Mouse (Mus musculus) myocyte (in vitro differentiated cells): ENCODE data around the gene Rps19bp1. TPM values are rescaled to one million over a fixed set of nuclear protein-coding genes. Genes with fewer than 3 reads are reported as not detected.

Experiments
- H3K27me3 ChIP-seq: one replicate; pipeline ENCODE4 v1.6.1; 2011; ENCODE audit not compliant: control insufficient read depth, insufficient read depth, insufficient read length
- H3K36me3 ChIP-seq: one replicate; pipeline ENCODE4 v1.6.1; 2011; ENCODE audit not compliant: control insufficient read depth, insufficient read depth
- H3K4me2 ChIP-seq: one replicate; pipeline ENCODE4 v1.6.1; 2011; ENCODE audit warnings: low read depth, control low read depth
- H3K4me3 ChIP-seq: one replicate; pipeline ENCODE4 v1.5.1; 2011; ENCODE audit warnings: mild to moderate bottlenecking, control low read depth, moderate library complexity
- H3K79me2 ChIP-seq: one replicate; pipeline ENCODE4 v1.6.1; 2011; ENCODE audit not compliant: control insufficient read depth, insufficient read depth
- H3ac ChIP-seq: one replicate; pipeline ENCODE4 v1.6.1; 2011; ENCODE audit not compliant: control insufficient read depth, insufficient read length
- CEBPB ChIP-seq: IDR thresholded peaks from 2 replicates; pipeline ENCODE4 v1.6.1; 2011; ENCODE audit warnings: mild to moderate bottlenecking, moderate library complexity; ENCODE audit not compliant: poor library complexity, insufficient read depth, severe bottlenecking
- E2F4 ChIP-seq: IDR thresholded peaks from one replicate; pipeline ENCODE4 v1.6.1; 2011; ENCODE audit warnings: mild to moderate bottlenecking, control low read depth, moderate library complexity; ENCODE audit not compliant: insufficient read depth
- MAX ChIP-seq: IDR thresholded peaks from one replicate; pipeline ENCODE4 v1.6.1; 2011; ENCODE audit warnings: low read depth, mild to moderate bottlenecking, control low read depth
- MYOD1 ChIP-seq, 3 experiments: IDR thresholded peaks; one replicate each; pipeline ENCODE4 v1.6.1; 2011; ENCODE audit warnings: control low read depth in 2 of 3, low read depth in 2 of 3, mild to moderate bottlenecking in 2 of 3, moderate library complexity in 1 of 3; ENCODE audit not compliant: insufficient read length in 2 of 3, control insufficient read depth in 1 of 3
- MYOG ChIP-seq, 3 experiments: IDR thresholded peaks; one replicate each; pipeline ENCODE4 v1.6.1; 2011; ENCODE audit warnings: control low read depth in 2 of 3, low read depth in 2 of 3, mild to moderate bottlenecking in 2 of 3; ENCODE audit not compliant: insufficient read length in 2 of 3, control insufficient read depth in 1 of 3, insufficient read depth in 1 of 3
- POLR2A ChIP-seq: IDR thresholded peaks from one replicate; pipeline ENCODE4 v1.6.1; 2011; ENCODE audit warnings: low read depth, mild to moderate bottlenecking, control low read depth, moderate library complexity; ENCODE audit not compliant: insufficient read length
- POLR2AphosphoS2 ChIP-seq: IDR thresholded peaks from one replicate; pipeline ENCODE4 v1.6.1; 2011; ENCODE audit warnings: low read depth, control low read depth; ENCODE audit not compliant: insufficient read length
- REST ChIP-seq: IDR thresholded peaks from one replicate; pipeline ENCODE4 v1.6.1; 2011; ENCODE audit warnings: mild to moderate bottlenecking, control low read depth, moderate library complexity; ENCODE audit not compliant: insufficient read depth, insufficient read length
- SRF ChIP-seq: IDR thresholded peaks from one replicate; pipeline ENCODE4 v1.6.1; 2011; ENCODE audit warnings: low read depth; ENCODE audit not compliant: control insufficient read depth, insufficient read length
- TCF12 ChIP-seq: IDR thresholded peaks from one replicate; pipeline ENCODE4 v1.6.1; 2011; ENCODE audit warnings: mild to moderate bottlenecking, control low read depth; ENCODE audit not compliant: poor library complexity, insufficient read depth, severe bottlenecking
- TCF3 ChIP-seq: IDR thresholded peaks from one replicate; pipeline ENCODE4 v1.6.1; 2011; ENCODE audit warnings: low read depth, control low read depth; ENCODE audit not compliant: insufficient read length
- USF1 ChIP-seq: IDR thresholded peaks from one replicate; pipeline ENCODE4 v1.6.1; 2011; ENCODE audit warnings: low read depth, mild to moderate bottlenecking, control low read depth, moderate library complexity
- polyA plus RNA-seq: library from polyadenylated mRNA; unstranded; fragments of >200 nt; fragmentation: generic; extraction: Trizol; gene quantifications from one replicate; pipeline ENCODE4 v1.2.1, GENCODE M21; 2012; ENCODE audit warnings: missing spikeins

The Rps19bp1 gene
- polyA plus RNA-seq, 1 experiment = 144 TPM

GRCm38 (mm10) chr15:80219211-80219610 lies 44.9 kb downstream of the Rps19bp1 start:
- Histone ChIP-seq H3ac (no peak overlapping the region), H3K36me3 (no peaks in the 10 kb centered on the region), H3K4me3 (peak overlapping the region; percentile 3), H3K79me2 (no peaks in the 10 kb centered on the region), H3K4me2 (peak overlapping the region; percentile 73), H3K27me3 (no peaks in the 10 kb centered on the region)
- peak; percentile 62 for TF ChIP-seq POLR2AphosphoS2
- TF ChIP-seq MYOD1 (IDR thresholded peaks at IDR 0.05; ENCODE audit: control insufficient read depth in 1 of 3, insufficient read length in 2 of 3, low read depth in 2 of 3) = no peak
- TF ChIP-seq POLR2A = peak; percentile 50
- peak; percentile 26 for TF ChIP-seq MAX
- no peak for TF ChIP-seq REST
- TF ChIP-seq E2F4 = no peak
- TF ChIP-seq SRF = no peak

- TF ChIP-seq MYOG (IDR thresholded peaks at IDR 0.05; ENCODE audit: control insufficient read depth in 1 of 3, insufficient read depth in 1 of 3, insufficient read length in 2 of 3, low read depth in 2 of 3) = no peak
- Histone ChIP-seq H3K36me3 (no peaks in the 10 kb centered on the region), H3K79me2 (no peaks in the 10 kb centered on the region), H3K27me3 (no peaks in the 10 kb centered on the region), H3ac (no peak overlapping the region), H3K4me3 (no peak overlapping the region), H3K4me2 (no peak overlapping the region)
Measured at GRCm38 (mm10) chr15:80217476-80217875, 46.6 kb downstream of the Rps19bp1 start.

- no peaks in the 10 kb centered on the region for H3K27me3 ChIP-seq
- H3K36me3 ChIP-seq = no peaks in the 10 kb centered on the region
- no peaks in the 10 kb centered on the region for H3K79me2 ChIP-seq
- H3ac ChIP-seq = no peak overlapping the region
- TF ChIP-seq MAX = no peak
- no peak for TF ChIP-seq E2F4
- no peak for TF ChIP-seq CEBPB
- TF ChIP-seq TCF3 = no peak
- no peak for TF ChIP-seq REST
- no peak for TF ChIP-seq POLR2A
- TF ChIP-seq TCF12 = no peak
- TF ChIP-seq MYOG (IDR thresholded peaks at IDR 0.05; ENCODE audit: control insufficient read depth in 1 of 3, insufficient read depth in 1 of 3, insufficient read length in 2 of 3, low read depth in 2 of 3) = no peak
- TF ChIP-seq MYOD1 (IDR thresholded peaks at IDR 0.05; ENCODE audit: control insufficient read depth in 1 of 3, insufficient read length in 2 of 3, low read depth in 2 of 3) = no peak
- TF ChIP-seq SRF = no peak
- no peak for TF ChIP-seq POLR2AphosphoS2
- TF ChIP-seq USF1 = no peak
- H3K4me3 ChIP-seq = no peak overlapping the region
- no peak overlapping the region for H3K4me2 ChIP-seq
Measured at GRCm38 (mm10) chr15:80216480-80216820, 47.7 kb downstream of the Rps19bp1 start.

- no peak overlapping the region for H3K4me2 ChIP-seq
- no peaks in the 10 kb centered on the region for H3K79me2 ChIP-seq
- no peak overlapping the region for H3K4me3 ChIP-seq
- no peaks in the 10 kb centered on the region for H3K36me3 ChIP-seq
- TF ChIP-seq USF1 (no peak), MYOD1 (IDR thresholded peaks at IDR 0.05; ENCODE audit: control insufficient read depth in 1 of 3, insufficient read length in 2 of 3, low read depth in 2 of 3) (no peak), POLR2AphosphoS2 (no peak), E2F4 (no peak), CEBPB (no peak), TCF3 (no peak), TCF12 (no peak), MYOG (IDR thresholded peaks at IDR 0.05; ENCODE audit: control insufficient read depth in 1 of 3, insufficient read depth in 1 of 3, insufficient read length in 2 of 3, low read depth in 2 of 3) (no peak), REST (no peak), POLR2A (no peak), MAX (no peak)
- no peaks in the 10 kb centered on the region for H3K27me3 ChIP-seq
- H3ac ChIP-seq = no peak overlapping the region
Measured at GRCm38 (mm10) chr15:80215716-80216479, 48.2 kb downstream of the Rps19bp1 start.

- no peak overlapping the region for H3K4me2 ChIP-seq
- H3ac ChIP-seq = no peak overlapping the region
- H3K36me3 ChIP-seq = no peaks in the 10 kb centered on the region
- TF ChIP-seq TCF12 = no peak
- no peak for TF ChIP-seq MAX
- no peak for TF ChIP-seq MYOG (IDR thresholded peaks at IDR 0.05; ENCODE audit: control insufficient read depth in 1 of 3, insufficient read depth in 1 of 3, insufficient read length in 2 of 3, low read depth in 2 of 3)
- TF ChIP-seq POLR2A = no peak
- no peak for TF ChIP-seq CEBPB
- no peak for TF ChIP-seq E2F4
- TF ChIP-seq SRF = no peak
- TF ChIP-seq POLR2AphosphoS2 = no peak
- no peak for TF ChIP-seq TCF3
- TF ChIP-seq REST = no peak
- TF ChIP-seq MYOD1 (IDR thresholded peaks at IDR 0.05; ENCODE audit: control insufficient read depth in 1 of 3, insufficient read length in 2 of 3, low read depth in 2 of 3) = no peak
- no peak for TF ChIP-seq USF1
- no peak overlapping the region for H3K4me3 ChIP-seq
- H3K79me2 ChIP-seq = no peaks in the 10 kb centered on the region
- H3K27me3 ChIP-seq = no peaks in the 10 kb centered on the region
Measured at GRCm38 (mm10) chr15:80213688-80214087, 50.4 kb downstream of the Rps19bp1 start.
